Mouse (Mus musculus) midbrain, embryonic 10.5 days (tissue): ENCODE results near the gene Lexm. TPM values are rescaled to one million over a fixed set of nuclear protein-coding genes. Genes with fewer than 3 reads are reported as not detected.

Experiments used
- DNase-seq: peaks from one replicate; pipeline ENCODE4 v3.0.0-alpha.2; 2017; ENCODE audit warnings: low spot score
- H3K27ac ChIP-seq: fragments of 300-500 bp; sonication (generic); replicated peaks from 2 replicates; pipeline ENCODE4 v1.5.1; 2016; ENCODE audit warnings: mild to moderate bottlenecking
- H3K27me3 ChIP-seq: fragments of 300-500 bp; sonication (generic); 2 replicates; pipeline ENCODE4 v1.6.1; 2016; ENCODE audit warnings: low read depth, mild to moderate bottlenecking; ENCODE audit not compliant: poor library complexity, severe bottlenecking
- H3K36me3 ChIP-seq: fragments of 300-500 bp; sonication (generic); 2 replicates; pipeline ENCODE4 v1.6.1; 2016; ENCODE audit warnings: mild to moderate bottlenecking, moderate library complexity
- H3K4me1 ChIP-seq: fragments of 300-500 bp; sonication (generic); 2 replicates; pipeline ENCODE4 v1.6.1; 2016
- H3K4me3 ChIP-seq: fragments of 300-500 bp; sonication (generic); 2 replicates; pipeline ENCODE4 v1.5.1; 2016; ENCODE audit warnings: mild to moderate bottlenecking, moderate library complexity
- H3K9me3 ChIP-seq: fragments of 300-500 bp; sonication (generic); replicated peaks from 2 replicates; pipeline ENCODE4 v1.6.1; 2016; ENCODE audit warnings: mild to moderate bottlenecking
- WGBS: fragments of 180-500 bp; shearing (Covaris S2); methylation state at CpG from one replicate; pipeline ENCODE4 v1.1.7; 2016; 5-methylcytosine and 5-hydroxymethylcytosine counted together
- polyA plus RNA-seq: library from polyadenylated mRNA; unstranded; fragments of >200 nt; fragmentation: Nextera tagmentation; extraction: Ambion mirVana; gene quantifications from 2 replicates; pipeline ENCODE4 v1.2.1, GENCODE M21; 2016

Gene Lexm
- polyA plus RNA-seq, 1 experiment from 2014 or later, result not detected

GRCm38 (mm10) chr4:106545817-106546373, 71.1 kb downstream of the Lexm start:
- Histone ChIP-seq H3K27ac (no peak overlapping the region), H3K27me3 (no peaks in the 10 kb centered on the region), H3K4me3 (no peak overlapping the region), H3K9me3 (no peaks in the 10 kb centered on the region), H3K4me1 (peaks cover 4% of the 10 kb centered on the region; the same call in 1 of the 2 replicates), H3K36me3 (no peaks in the 10 kb centered on the region)
- DNase-seq, result no peak
- 79% methylated on average over 8 of the region's 8 CpGs for WGBS

GRCm38 (mm10) chr4:106542211-106542610, 74.8 kb downstream of the Lexm start:
- no peaks in the 10 kb centered on the region for H3K9me3 ChIP-seq
- no peak for DNase-seq
- H3K4me1 ChIP-seq, result peaks cover 4% of the 10 kb centered on the region; the same call in 1 of the 2 replicates
- no peak overlapping the region for H3K27ac ChIP-seq
- no peaks in the 10 kb centered on the region for H3K36me3 ChIP-seq
- no peaks in the 10 kb centered on the region for H3K27me3 ChIP-seq
- no peak overlapping the region for H3K4me3 ChIP-seq
- WGBS, result 94% methylated on average over 2 of the region's 2 CpGs

GRCm38 (mm10) chr4:106541491-106541890, 75.5 kb downstream of the Lexm start:
- WGBS, result 85% methylated on average over 3 of the region's 3 CpGs
- no peaks in the 10 kb centered on the region for H3K9me3 ChIP-seq
- DNase-seq, result no peak
- no peaks in the 10 kb centered on the region for H3K36me3 ChIP-seq
- no peak overlapping the region for H3K4me3 ChIP-seq
- no peak overlapping the region for H3K27ac ChIP-seq
- H3K27me3 ChIP-seq, result no peaks in the 10 kb centered on the region
- peaks cover 4% of the 10 kb centered on the region; the same call in 1 of the 2 replicates for H3K4me1 ChIP-seq

Other genes with a start within 250 kb of the Lexm start
- gene Pcsk9, start 152.9 kb downstream of the Lexm start, polyA plus RNA-seq, result 4.7 and 5.4 TPM in 2 replicates
- gene Bsnd, start 125.0 kb downstream of the Lexm start, polyA plus RNA-seq, result not detected in 2 replicates
- 11.0 and 11.9 TPM in 2 replicates for gene Dhcr24, start 56.2 kb downstream of the Lexm start, polyA plus RNA-seq
- not detected in 2 replicates for gene Ttc22, start 5.2 kb upstream of the Lexm start, polyA plus RNA-seq
- gene Pars2, start 33.8 kb upstream of the Lexm start, polyA plus RNA-seq, result 16.2 and 16.5 TPM in 2 replicates
- 113 and 119 TPM in 2 replicates for gene Ttc4, start 61.7 kb upstream of the Lexm start, polyA plus RNA-seq
- 0.04 and 0.05 TPM in 2 replicates for gene Mroh7, start 113.7 kb upstream of the Lexm start, polyA plus RNA-seq
- gene Fam151a, start 116.6 kb upstream of the Lexm start, polyA plus RNA-seq, result not detected in 2 replicates
- 2.0 and 2.2 TPM in 2 replicates for gene Acot11, start 187.8 kb upstream of the Lexm start, polyA plus RNA-seq